23 mouse cellular contexts compared by ENCODE assay signal in genomic region chr9:43242432-43242831, GRCm38 (mm10). TPM values are rescaled to one million over a fixed set of nuclear protein-coding genes. Genes with fewer than 3 reads are reported as not detected.
DNase-seq lines count a peak whose midpoint lies in the region; ATAC-seq lines count a peak whose summit lies in the region.
"Had no signal": no experiment of that assay in that cellular context is flagged by ENCODE, and none has a peak within 500 bp of the region (broad histone marks: within the 10 kb centered on the region; RNA-seq: fewer than 3 reads in every experiment).

No protein-coding gene starts in this region.

- H3K4me2 ChIP-seq in heart, embryonic 11.5 days: no peak overlapping the region
- H3K4me2 ChIP-seq: hindbrain, embryonic 12.5 days; limb, embryonic 15.5 days; midbrain, embryonic 12.5 days; stomach, embryonic 15.5 days had no signal

- DNase-seq in heart, embryonic 10.5 days (ENCODE audit: low spot score): no peak
- DNase-seq in thymus, postnatal 36 days: peak; percentile 12 to 19
- no peak for DNase-seq in spleen, postnatal 14 days (ENCODE audit: low spot score in 2 of 2)
- DNase-seq: adrenal gland, adult 8-10 months; cerebellum, adult 11 months; cerebellum, postnatal 36 days; gastrocnemius, postnatal 10 days; heart, postnatal 10 days; kidney, adult 9 months; kidney, postnatal 4 days; spleen, adult 18-20 months had no signal

- ATAC-seq in heart, embryonic 11.5 days (replicated peaks; ENCODE audit: insufficient number of reproducible peaks, low FRiP score, low TSS enrichment): no peak
- ATAC-seq in granulocyte monocyte progenitor cell, adult 5-6 weeks (replicated peaks; ENCODE audit: poor library complexity, severe bottlenecking): peak; percentile 34
- peak; percentile 20; the same call in 1 of the 2 replicates for ATAC-seq in megakaryocyte, adult 5-6 weeks (ENCODE audit: poor library complexity, severe bottlenecking)
- ATAC-seq in erythroid progenitor cell, adult 5-6 weeks (replicated peaks; ENCODE audit: low FRiP score, poor library complexity, severe bottlenecking): no peak
- no peak for ATAC-seq in cerebellum, adult (ENCODE audit: insufficient number of reproducible peaks, low FRiP score, low TSS enrichment)

- no peak overlapping the region for H3K9ac ChIP-seq in heart, embryonic 11.5 days (ENCODE audit: low read depth, low read length)
- H3K9ac ChIP-seq: hindbrain, embryonic 12.5 days; limb, embryonic 15.5 days; midbrain, embryonic 12.5 days; stomach, embryonic 15.5 days had no signal

- no peak overlapping the region for H3K4me3 ChIP-seq in heart, embryonic 10.5 days
- H3K4me3 ChIP-seq in heart, embryonic 11.5 days (ENCODE audit: low read depth, low read length): no peak overlapping the region
- H3K4me3 ChIP-seq: forebrain, embryonic 10.5 days; hindbrain, embryonic 12.5 days; limb, embryonic 15.5 days; midbrain, embryonic 12.5 days; stomach, embryonic 15.5 days had no signal

- 62% methylated on average over 5 of the region's 5 CpGs for WGBS in heart, embryonic 10.5 days
- WGBS in heart, embryonic 11.5 days (ENCODE audit: insufficient replicate concordance): 65% methylated on average over 5 of the region's 5 CpGs

- peak overlapping the region; percentile 16; the same call in 1 of the 2 replicates for H3K27ac ChIP-seq in heart, embryonic 10.5 days
- no peak overlapping the region for H3K27ac ChIP-seq in heart, embryonic 11.5 days (ENCODE audit: low read depth, low read length)
- H3K27ac ChIP-seq: hindbrain, embryonic 12.5 days; limb, embryonic 15.5 days; midbrain, embryonic 12.5 days had no signal

- H3K36me3 ChIP-seq in heart, embryonic 10.5 days: no peaks in the 10 kb centered on the region
- H3K36me3 ChIP-seq in heart, embryonic 11.5 days (ENCODE audit: control insufficient read depth, insufficient read depth, low read length): no peaks in the 10 kb centered on the region
- H3K36me3 ChIP-seq: forebrain, embryonic 10.5 days; hindbrain, embryonic 12.5 days; limb, embryonic 15.5 days; midbrain, embryonic 12.5 days; stomach, embryonic 15.5 days had no signal

- peaks cover 59% of the 10 kb centered on the region for H3K4me1 ChIP-seq in heart, embryonic 10.5 days
- H3K4me1 ChIP-seq in heart, embryonic 11.5 days (ENCODE audit: control insufficient read depth, insufficient read depth, low read length): peaks cover 35% of the 10 kb centered on the region

- no peaks in the 10 kb centered on the region for H3K9me3 ChIP-seq in heart, embryonic 10.5 days
- H3K9me3 ChIP-seq in heart, embryonic 11.5 days (replicated peaks; ENCODE audit: control insufficient read depth, low read length): no peaks in the 10 kb centered on the region
- H3K9me3 ChIP-seq: forebrain, embryonic 10.5 days; hindbrain, embryonic 12.5 days; limb, embryonic 15.5 days; midbrain, embryonic 12.5 days; stomach, embryonic 15.5 days had no signal

- H3K27me3 ChIP-seq in heart, embryonic 10.5 days (ENCODE audit: insufficient read depth, poor library complexity, severe bottlenecking): no peaks in the 10 kb centered on the region
- no peaks in the 10 kb centered on the region for H3K27me3 ChIP-seq in heart, embryonic 11.5 days (ENCODE audit: control insufficient read depth, insufficient read depth, low read length)
- H3K27me3 ChIP-seq: limb, embryonic 15.5 days; stomach, embryonic 15.5 days had no signal

RNA-seq across cellular contexts. Expression of gene Oaf, which starts 2.7 kb away (rescaled TPM):
- polyA plus RNA-seq in heart, embryonic 10.5 days (2016; fragmentation: Nextera tagmentation; extraction: Ambion mirVana): 31.1 and 39.8 TPM in 2 replicates
- 37.8 and 41.1 TPM in 2 replicates for polyA plus RNA-seq in heart, embryonic 11.5 days (2014; fragmentation: Nextera tagmentation; extraction: Ambion mirVana)
- total RNA-seq in granulocyte monocyte progenitor cell, adult 5-6 weeks (2014; fragmentation: Nextera tagmentation): 11.1 and 14.2 TPM in 2 replicates
- 7.1 and 11.6 TPM in 2 replicates for total RNA-seq in granulocyte monocyte progenitor cell, adult 5-6 weeks (2017)
- 7.0 and 7.2 TPM in 2 replicates for total RNA-seq in megakaryocyte, adult 5-6 weeks (2015)
- 3.2 and 3.7 TPM in 2 replicates for total RNA-seq in megakaryocyte, adult 5-6 weeks (2017)
- total RNA-seq in erythroid progenitor cell, adult 5-6 weeks (2015; ENCODE audit: low replicate concordance): 8.3 and 38.6 TPM in 2 replicates
- 5.1 and 14.5 TPM in 2 replicates for total RNA-seq in erythroid progenitor cell, adult 5-6 weeks (2017; ENCODE audit: low replicate concordance)

RNA-seq across cellular contexts. Expression of gene Pou2f3, which starts 32.3 kb away (rescaled TPM):
- 0.10 TPM in 1 of 2 replicates, not detected in the other for polyA plus RNA-seq in heart, embryonic 10.5 days (2016; fragmentation: Nextera tagmentation; extraction: Ambion mirVana)
- not detected in 2 replicates for polyA plus RNA-seq in heart, embryonic 11.5 days (2014; fragmentation: Nextera tagmentation; extraction: Ambion mirVana)
- total RNA-seq in granulocyte monocyte progenitor cell, adult 5-6 weeks (2014; fragmentation: Nextera tagmentation): not detected in 2 replicates
- not detected in 2 replicates for total RNA-seq in granulocyte monocyte progenitor cell, adult 5-6 weeks (2017)
- total RNA-seq in megakaryocyte, adult 5-6 weeks (2015): not detected in 2 replicates
- not detected in 2 replicates for total RNA-seq in megakaryocyte, adult 5-6 weeks (2017)
- not detected in 2 replicates for total RNA-seq in erythroid progenitor cell, adult 5-6 weeks (2015; ENCODE audit: low replicate concordance)
- not detected in 2 replicates for total RNA-seq in erythroid progenitor cell, adult 5-6 weeks (2017; ENCODE audit: low replicate concordance)
- total RNA-seq: heart, adult 8-10 months had no signal
- polyA plus RNA-seq: embryonic facial prominence, embryonic 11.5 days; forebrain, embryonic 10.5 days; hindbrain, embryonic 12.5 days; midbrain, embryonic 12.5 days had no signal

Comparison
In these comparisons a context has a peak if more than half of its experiments do, and no peak if none do; other contexts are left out.
1. DNase-seq: peak in thymus, postnatal 36 days (2 of 2); none in heart, embryonic 10.5 days (single experiment) and spleen, postnatal 14 days (0 of 2).
2. ATAC-seq: peak in granulocyte monocyte progenitor cell, adult 5-6 weeks (single experiment) and megakaryocyte, adult 5-6 weeks (single experiment); none in heart, embryonic 11.5 days (single experiment), erythroid progenitor cell, adult 5-6 weeks (single experiment) and cerebellum, adult (single experiment).